Mouse (Mus musculus) mesoderm, embryonic 11.5 days (tissue): ENCODE data around the gene 4430402I18Rik.

Source experiments
- DNase-seq: peaks from one replicate; pipeline ENCODE4 v3.0.0-alpha.2; 2012; ENCODE audit warnings: low read depth, low spot score

4430402I18Rik gene

GRCm38 (mm10) chr19:28902111-28902510 lies 65.5 kb downstream of the 4430402I18Rik start:
- peak; percentile 24 for DNase-seq

- no peak for DNase-seq
These were observed 66.8 kb downstream of the 4430402I18Rik start for GRCm38 (mm10) chr19:28900771-28901170.

GRCm38 (mm10) chr19:28897497-28897896 lies 70.1 kb downstream of the 4430402I18Rik start:
- no peak for DNase-seq

DNA sequence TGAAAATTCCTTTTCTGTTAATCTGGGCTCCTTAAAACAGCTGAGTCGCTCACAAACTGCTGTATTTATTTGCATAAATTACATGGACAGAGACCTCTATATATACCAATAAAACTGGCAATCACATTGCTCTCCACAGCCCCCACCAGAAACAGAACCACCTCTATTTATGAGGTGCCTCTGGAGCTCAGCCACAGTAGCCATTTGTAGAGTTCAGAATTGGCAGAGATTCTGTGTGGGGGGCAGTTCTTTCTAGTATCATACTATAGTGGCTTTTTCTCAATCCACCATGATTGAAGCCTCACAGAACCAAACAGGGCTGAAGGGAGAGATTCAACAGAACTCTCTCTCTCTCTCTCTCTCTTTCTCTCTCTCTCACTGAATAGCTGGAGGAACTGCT lies 71.0 kb downstream of the 4430402I18Rik start:
- no peak for DNase-seq

GRCm38 (mm10) chr19:28891864-28892263 lies 75.7 kb downstream of the 4430402I18Rik start:
- peak; percentile 30 for DNase-seq

DNA sequence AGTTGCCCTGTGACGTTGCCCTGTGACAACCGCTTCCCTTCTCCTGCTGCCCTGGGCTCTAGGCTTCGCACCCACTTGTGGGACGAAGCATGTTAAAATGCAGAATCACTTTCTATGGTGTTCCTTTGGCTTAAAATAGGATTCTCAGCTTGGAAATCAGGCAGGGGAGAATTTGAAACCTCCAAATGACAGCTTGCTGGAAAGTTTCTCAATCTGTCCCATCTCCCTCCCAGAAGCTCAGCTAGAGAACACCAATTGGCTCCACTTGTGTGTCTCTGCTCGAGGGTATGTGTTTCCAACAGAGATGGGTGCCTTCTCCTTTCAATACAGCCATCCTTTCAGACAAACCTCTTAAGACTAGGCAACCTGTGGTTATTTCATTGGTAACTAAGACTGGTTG lies 76.4 kb downstream of the 4430402I18Rik start:
- DNase-seq, result no peak

DNA sequence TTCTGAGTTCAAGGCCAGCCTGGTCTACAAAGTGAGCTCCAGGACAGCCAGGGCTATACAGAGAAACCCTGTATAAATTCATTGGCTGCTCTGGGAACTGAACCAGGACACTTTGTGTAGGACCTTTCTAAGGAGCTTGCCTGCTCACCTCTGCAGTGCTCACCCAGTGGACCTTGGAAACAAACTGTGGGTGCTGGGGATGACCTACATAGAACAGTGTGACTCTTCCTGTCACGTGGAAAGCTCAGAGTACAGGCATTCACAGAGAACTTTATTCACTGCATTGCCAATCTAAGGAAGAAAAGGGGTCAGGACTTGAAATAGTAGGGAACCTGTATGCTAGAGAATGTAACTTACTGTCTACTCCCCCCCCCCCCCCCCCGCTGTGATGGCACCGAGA lies 78.3 kb downstream of the 4430402I18Rik start:
- DNase-seq, result no peak

GRCm38 (mm10) chr19:28888496-28888895 lies 79.1 kb downstream of the 4430402I18Rik start:
- DNase-seq, result no peak

GRCm38 (mm10) chr19:28883126-28883525 lies 84.5 kb downstream of the 4430402I18Rik start:
- peak; percentile 56 for DNase-seq

GRCm38 (mm10) chr19:28879476-28879875 lies 88.1 kb downstream of the 4430402I18Rik start:
- no peak for DNase-seq

DNA sequence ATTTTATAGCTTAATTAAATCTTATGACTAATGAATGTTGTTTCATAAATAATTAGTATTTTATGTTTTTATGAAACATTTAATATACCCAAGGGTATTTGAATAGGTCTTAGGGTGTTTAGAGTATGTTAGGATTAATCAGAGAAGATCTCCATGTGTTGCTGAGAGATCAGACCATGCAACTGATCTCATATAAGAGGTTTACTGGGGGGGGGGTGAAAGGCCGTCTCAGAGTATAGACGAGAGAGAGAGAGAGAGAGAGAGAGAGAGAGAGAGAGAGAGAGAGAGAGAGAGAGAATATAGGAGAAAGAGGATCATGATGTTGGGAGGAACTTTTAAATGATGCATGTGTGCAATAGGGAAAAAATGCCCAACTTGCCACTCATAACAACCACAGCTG lies 97.2 kb downstream of the 4430402I18Rik start:
- DNase-seq, result no peak

GRCm38 (mm10) chr19:28869251-28869855 lies 98.2 kb downstream of the 4430402I18Rik start:
- no peak for DNase-seq

- no peak for DNase-seq
These were observed 102.1 kb downstream of the 4430402I18Rik start for GRCm38 (mm10) chr19:28865501-28865900.

GRCm38 (mm10) chr19:28864981-28865380 lies 102.6 kb downstream of the 4430402I18Rik start:
- DNase-seq, result no peak

DNA sequence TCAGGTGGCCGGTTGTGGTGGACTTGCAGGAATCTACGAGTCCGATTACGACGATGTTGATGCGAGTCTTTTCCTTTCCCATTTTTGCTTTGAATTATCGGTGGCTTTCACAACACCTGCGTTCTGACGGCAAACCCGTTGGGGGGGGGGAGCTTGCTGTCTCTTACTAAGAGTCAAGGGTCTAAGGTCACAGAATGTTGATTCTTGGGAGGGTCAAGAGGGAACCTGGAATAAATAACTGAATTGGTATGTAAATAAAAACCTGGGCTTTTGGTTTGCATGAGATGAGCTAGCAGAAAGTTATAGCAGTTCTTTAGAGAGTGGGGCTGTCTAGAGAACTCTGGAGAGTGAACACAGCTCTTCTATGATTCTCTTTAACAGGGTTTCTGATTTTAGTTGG lies 104.0 kb downstream of the 4430402I18Rik start:
- no peak for DNase-seq

DNA sequence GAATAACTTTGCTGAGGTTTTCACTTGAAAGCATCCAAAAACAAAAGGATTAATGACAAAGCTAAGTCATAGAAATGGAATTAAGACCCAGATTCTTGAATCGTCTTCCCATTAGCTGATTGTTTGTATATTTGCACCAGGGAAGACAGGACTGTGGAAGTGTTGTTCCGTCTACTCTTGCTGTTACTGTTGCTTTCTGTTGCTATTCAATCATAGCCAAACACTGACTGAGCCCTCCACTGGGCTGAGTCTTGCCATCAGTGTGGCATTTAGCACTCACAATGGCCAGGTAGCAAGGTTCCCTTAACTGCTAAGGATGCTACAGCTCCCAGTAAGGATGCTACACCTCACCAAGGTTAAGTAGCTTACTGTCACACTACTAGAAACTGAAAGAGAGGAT lies 107.4 kb downstream of the 4430402I18Rik start:
- DNase-seq, result no peak

DNA sequence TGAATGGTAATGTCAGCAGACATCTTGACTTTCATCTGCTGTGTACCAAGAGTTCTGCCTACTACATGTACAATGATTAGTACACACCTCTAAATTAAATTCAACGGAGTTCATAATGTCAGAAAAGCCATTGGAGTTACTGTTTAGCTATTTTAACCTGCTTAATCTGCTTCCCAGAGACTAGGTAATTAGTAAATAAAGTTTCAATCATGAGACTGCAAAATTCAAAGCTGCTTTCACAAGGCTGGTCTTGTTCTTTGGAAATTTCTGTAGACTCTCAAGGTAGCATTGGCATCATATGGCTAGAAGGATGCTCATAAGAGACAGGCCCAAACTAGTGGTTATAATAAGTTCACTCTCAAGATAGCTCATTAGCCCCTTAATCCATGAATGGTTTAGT lies 112.8 kb downstream of the 4430402I18Rik start:
- no peak for DNase-seq

DNA sequence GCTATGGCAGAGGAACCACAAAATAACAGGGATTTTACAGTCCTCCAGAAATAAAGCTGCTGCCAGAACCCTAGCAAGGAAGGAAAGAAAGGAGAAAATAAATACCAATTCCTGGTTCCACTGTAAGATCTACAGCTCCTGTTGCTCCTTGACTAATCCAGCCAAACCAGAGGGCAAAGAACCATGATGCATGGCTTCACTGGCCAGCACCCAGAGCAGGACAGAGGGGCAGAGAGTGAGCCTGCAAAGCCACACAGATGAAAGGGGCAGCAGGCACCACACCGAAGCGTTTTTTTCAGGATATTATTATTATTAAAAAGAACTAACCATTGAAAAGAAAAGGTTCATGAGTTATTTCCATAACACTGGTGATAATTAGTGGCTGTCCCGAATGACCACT lies 115.6 kb downstream of the 4430402I18Rik start:
- no peak for DNase-seq

DNA sequence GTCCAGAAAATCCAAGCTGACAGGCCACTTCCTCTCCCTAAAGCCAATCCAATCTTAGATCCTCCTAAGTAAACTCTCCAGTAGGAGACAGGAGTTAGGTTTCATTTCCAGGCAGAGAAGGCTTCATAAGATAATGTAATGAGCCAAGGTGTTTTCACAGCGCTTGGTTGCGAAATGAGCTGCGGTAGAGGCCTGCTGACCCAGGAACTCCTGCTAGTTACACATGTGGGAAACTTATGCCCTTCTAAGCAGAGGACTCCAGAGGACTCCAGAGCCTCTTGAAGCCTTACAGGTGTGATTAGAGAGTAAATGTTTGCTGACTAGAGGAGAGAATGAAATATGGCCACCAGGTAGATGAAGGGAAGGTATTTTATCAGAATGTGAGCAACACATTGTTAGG lies 117.1 kb downstream of the 4430402I18Rik start:
- DNase-seq, result no peak

DNA sequence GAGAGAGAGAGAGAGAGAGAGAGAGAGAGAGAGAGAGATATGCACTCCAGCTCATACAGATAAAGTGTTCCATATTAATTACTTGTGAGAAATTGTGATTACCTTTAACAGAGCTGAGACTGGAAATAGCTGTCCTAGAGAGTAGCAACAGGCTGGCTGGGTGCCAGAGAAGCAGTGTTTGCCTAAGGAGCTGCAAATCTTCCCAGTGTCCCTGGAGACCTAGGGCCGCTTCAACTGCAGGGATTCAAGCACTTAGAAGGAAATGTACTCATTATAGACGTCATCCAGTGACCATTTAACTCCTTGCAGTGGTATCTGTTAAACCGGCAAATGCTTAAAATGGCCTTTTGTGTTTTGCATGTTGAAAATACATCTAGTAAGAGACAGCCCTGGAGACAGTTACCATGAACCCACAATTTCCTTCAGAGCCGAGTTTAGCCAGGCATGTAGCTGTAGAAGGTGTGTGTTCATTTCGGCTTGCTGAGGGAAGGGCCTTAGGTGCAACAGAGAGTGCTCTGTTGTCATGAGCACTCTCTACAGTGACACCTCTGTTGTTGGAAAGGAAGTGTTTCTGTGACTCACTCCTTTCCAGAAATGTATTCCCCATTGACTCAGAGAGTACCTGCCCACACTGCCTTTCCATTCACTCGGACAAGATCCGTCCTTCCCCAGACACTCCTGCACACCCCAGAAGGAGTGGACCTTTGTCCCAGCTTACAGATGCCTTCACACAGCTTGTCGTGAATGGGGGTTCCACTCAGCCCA lies 122.5 kb downstream of the 4430402I18Rik start:
- DNase-seq, result peak; percentile 29
